Mouse (Mus musculus) cerebellum, adult 11 months (tissue): ENCODE measurements around the gene Epb41l5.

Experiments used
- DNase-seq: peaks from one replicate; pipeline ENCODE4 v3.0.0; 2022

The Epb41l5 gene

GRCm38 (mm10) chr1:119530941-119531340, 117.9 kb downstream of the Epb41l5 start:
- DNase-seq, result no peak

- peak; percentile 85 for DNase-seq
Measured at GRCm38 (mm10) chr1:119525689-119526591, 122.9 kb downstream of the Epb41l5 start, which contains the start of gene Tmem185b. Gene Tmem185b (plus strand): TSS chr1:119526160.

DNA sequence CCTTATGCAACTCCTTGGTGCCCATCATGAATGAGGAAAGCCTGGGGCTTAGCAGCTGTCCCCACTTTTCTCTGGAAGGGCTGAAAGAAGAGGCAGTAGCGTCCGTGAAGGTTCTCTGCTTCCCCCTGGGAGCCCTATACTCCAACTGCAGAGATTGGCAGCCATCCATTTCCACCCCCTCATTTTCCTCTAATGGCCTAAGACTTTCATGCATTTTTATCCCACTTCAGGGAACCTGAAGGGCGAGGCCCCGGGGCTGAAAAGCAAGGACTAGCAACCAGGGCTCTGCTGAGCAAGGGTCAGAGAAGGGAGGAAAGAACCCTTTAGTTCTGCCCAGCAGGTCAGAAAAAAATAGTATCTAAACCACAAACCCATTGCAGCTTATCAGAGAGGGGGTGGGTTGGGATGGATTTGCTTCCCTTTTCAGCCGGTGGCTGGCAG, 123.8 kb downstream of the Epb41l5 start:
- DNase-seq, result no peak

GRCm38 (mm10) chr1:119523826-119524225, 125.0 kb downstream of the Epb41l5 start:
- DNase-seq, result no peak

DNA sequence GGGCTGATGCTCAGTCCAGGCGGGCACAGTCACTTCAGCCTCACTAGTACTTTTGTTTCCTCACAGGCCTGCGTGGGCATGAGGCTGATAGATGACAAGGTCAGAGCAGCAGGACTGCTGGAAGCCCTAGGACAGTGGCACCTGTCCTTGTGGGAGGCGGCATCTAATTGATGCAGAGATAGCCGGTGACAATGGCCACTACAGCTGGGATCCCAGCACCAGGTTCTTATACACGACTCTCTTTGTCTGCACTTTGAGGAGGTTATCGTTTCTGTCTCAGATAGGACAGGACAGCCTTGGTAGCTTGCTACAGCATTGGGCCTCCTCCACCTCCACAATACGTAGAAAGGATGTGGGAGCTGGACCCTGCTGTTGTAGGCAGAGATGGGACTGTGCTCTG, 125.4 kb downstream of the Epb41l5 start:
- DNase-seq, result no peak

GRCm38 (mm10) chr1:119522726-119523125, 126.1 kb downstream of the Epb41l5 start:
- DNase-seq, result no peak

DNA sequence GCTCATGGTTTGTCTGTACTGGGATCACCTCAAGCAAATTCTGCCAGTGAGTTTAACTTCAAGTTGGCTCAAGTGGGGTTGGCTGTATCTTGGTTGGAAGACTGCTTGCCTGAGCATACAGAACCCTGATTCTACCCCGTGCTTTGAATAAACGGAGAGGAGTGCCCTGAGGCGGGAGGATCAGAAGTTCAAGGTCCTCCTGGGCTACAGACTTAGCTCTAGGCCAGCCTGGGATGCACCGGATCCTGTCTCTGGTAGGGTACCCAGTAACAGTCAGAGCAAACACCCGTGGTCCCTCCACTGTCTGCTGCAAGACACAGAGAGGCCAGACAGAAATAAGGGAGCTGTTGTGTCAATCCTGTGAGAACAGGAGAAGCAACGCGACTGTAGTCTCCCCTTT, 127.1 kb downstream of the Epb41l5 start:
- DNase-seq, result no peak

DNA sequence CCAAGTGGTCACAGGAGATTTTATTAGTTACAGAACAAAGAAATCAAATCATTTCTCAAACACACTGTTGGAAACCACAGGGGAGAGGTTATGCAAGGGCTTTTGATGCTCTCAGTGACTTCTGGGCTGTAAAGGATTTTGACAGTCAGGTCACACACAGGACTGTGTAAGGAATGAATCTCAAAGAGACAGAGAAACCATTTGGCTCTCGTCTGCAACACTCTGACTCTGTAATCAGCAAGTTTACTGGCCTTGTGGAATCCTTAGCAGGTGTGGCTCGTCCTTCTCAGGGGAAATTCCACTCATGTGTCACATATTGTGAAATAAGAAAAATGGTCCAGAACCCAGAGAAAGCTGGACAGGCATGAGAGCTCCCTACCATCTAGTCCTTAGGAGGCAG, 127.8 kb downstream of the Epb41l5 start:
- DNase-seq, result no peak

GRCm38 (mm10) chr1:119519286-119519685, 129.5 kb downstream of the Epb41l5 start:
- no peak for DNase-seq

DNA sequence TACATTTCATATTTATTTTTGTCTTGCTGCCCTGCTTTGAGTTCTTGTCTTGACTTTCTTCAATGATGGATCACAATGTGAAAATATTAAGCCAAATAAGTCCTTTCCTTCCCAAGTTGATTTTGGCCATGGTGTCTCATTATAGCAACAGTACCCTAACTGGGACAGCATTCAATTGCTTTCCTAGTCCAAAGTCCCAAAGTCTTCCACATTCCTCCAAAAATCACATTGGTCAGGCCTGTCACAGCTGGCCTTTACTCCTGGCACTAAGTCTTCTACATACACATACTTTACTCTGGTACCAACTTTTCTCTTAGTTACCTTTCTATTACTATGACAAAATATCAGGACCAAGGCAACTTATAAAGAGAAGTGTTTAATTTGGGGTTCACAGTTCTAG, 130.0 kb downstream of the Epb41l5 start:
- DNase-seq, result no peak

DNA sequence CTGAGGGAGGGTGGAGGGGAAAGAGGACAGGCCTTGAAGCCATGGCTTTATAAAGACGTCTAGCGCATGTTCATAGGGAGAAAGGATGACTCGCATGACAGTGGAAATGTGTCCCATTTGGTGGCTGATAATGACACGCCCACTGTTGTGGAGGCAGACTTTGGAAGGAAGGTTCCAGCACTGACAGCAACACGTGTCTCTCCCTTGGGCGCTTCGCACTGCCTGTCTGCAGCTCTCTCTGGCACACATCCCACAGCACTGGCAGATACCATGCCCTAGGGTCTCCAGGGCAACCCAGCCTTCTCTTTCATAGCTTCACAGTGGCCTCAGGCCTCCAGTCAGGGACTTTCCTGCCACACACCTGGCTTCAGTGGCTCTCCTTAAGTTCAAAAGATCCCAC, 130.7 kb downstream of the Epb41l5 start:
- DNase-seq, result no peak

GRCm38 (mm10) chr1:119510857-119511256, 137.9 kb downstream of the Epb41l5 start:
- DNase-seq, result no peak

DNA sequence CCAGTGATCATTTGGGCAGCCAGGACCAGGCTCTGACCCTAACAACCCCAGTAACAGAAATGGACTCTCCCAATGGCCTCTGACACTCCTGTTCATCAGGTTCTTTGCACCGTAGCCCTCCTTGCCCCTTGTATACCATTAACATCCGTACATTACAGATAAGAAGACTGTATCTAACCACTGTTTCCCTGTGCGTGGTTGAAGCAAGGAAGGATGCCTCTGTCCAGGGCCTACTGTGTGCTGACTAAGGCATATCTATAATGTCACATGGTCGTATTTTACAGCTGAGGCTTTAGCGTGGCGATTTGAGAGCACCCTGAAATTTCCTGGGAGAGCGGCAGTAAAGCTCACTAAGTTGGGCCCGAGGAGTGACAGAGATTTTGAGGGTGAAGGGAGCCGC, 138.4 kb downstream of the Epb41l5 start:
- DNase-seq, result no peak

- DNase-seq, result no peak
Measured at GRCm38 (mm10) chr1:119509474-119509873, 139.3 kb downstream of the Epb41l5 start.

DNA sequence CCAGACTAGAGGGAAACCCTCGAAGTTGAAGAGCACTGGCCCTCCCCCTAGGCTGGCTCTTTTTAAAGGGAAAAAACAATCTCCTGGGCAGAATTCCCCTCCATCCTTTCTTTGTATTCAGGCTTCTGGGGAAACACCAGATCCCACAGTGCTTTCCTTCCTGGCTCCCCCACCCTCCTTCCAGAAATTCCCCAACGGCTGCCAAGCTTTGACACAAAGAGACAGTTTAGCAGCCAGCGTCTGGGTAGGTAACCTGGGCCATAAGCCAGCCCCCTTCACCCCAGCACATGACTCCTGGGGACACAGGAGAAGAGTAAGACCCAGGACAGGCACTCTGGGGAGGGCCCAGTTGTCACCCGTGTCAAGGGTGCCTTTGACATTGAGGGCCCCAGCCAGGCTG, 140.3 kb downstream of the Epb41l5 start:
- DNase-seq, result no peak

DNA sequence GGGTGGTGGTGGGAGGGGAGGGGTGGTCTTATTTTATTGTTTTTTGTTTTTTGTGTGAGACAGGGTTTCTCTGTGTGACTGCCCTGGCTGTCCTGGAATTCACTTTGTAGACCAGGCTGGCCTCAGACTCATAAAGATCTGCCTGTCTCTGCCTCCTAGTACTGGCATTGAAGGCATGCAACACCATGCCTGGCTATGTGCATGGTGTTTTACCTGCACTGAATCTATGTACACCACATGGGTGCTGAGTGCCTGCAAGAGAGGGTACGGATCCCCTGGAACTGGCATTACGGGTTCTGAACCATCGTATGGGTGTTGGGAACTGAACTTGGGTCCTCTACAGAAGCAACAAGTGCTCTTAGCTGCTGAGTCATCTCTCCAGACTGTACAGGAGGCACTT, 142.8 kb downstream of the Epb41l5 start:
- no peak for DNase-seq

- peak; percentile 95 for DNase-seq
Measured at GRCm38 (mm10) chr1:119504260-119505062, 144.3 kb downstream of the Epb41l5 start, which contains the start of gene Ralb. Gene Ralb (minus strand): TSS chr1:119504794.

- no peak for DNase-seq
Measured at GRCm38 (mm10) chr1:119503808-119504207, 145.0 kb downstream of the Epb41l5 start.

GRCm38 (mm10) chr1:119503181-119503580, 145.6 kb downstream of the Epb41l5 start:
- no peak for DNase-seq

- DNase-seq, result no peak
Measured at GRCm38 (mm10) chr1:119502729-119503128, 146.1 kb downstream of the Epb41l5 start.

- DNase-seq, result no peak
Measured at GRCm38 (mm10) chr1:119501881-119502280, 146.9 kb downstream of the Epb41l5 start.

- DNase-seq, result no peak
Measured at GRCm38 (mm10) chr1:119499456-119499855, 149.3 kb downstream of the Epb41l5 start.

- no peak for DNase-seq
Measured at GRCm38 (mm10) chr1:119498536-119499231, 150.1 kb downstream of the Epb41l5 start.
